Mouse (Mus musculus): ENCODE measurements at regions not wholly inside any gene's neighbourhood (a gene's known extent, or its start where the extent isn't known, plus 50 kb on each side); places are given as distances from the start of the nearest gene placed in this dataset.
"Not testable (repeated sequence)": the region's sequence is repeated elsewhere in the genome, so short reads cannot be mapped to it uniquely, and the experiment has no call there.

GRCm38 (mm10) chr9:104399927-104400326 is 62.4 kb upstream of the Acpp start:
- no peak for DNase-seq (ENCODE audit: low spot score in 2 of 2)

- not testable (repeated sequence) for DNase-seq (ENCODE audit: low spot score in 2 of 2)
These were observed 60.9 kb upstream of the Acpp start for GRCm38 (mm10) chr9:104398484-104398883.

- DNase-seq (ENCODE audit: low spot score in 2 of 2), result no peak
These were observed 50.3 kb upstream of the Acpp start for GRCm38 (mm10) chr9:104387805-104388204.

Small RNAs in the stretch of these regions (microRNA-seq; reads per million reads assigned to microRNA genes)
- gene Mir2136, result 0 reads per million in 2 experiments
